Mouse (Mus musculus) stomach, postnatal 0 days (tissue): ENCODE results near the gene Vmn1r217.
"Not testable (repeated sequence)": the region's sequence is repeated elsewhere in the genome, so short reads cannot be mapped to it uniquely, and the experiment has no call there.

Source experiments
- CTCF ChIP-seq: IDR thresholded peaks from 2 replicates; pipeline ENCODE4 v1.5.1; 2016; ENCODE audit warnings: antibody characterized with exemption, low read depth, mild to moderate bottlenecking, moderate library complexity
- EP300 ChIP-seq: optimal IDR thresholded peaks from 2 replicates; pipeline ENCODE3; 2016; ENCODE audit warnings: antibody characterized with exemption

GRCm38 (mm10) chr13:23166471-23166870, 48.4 kb upstream of the Vmn1r217 start:
- not testable (repeated sequence) for TF ChIP-seq CTCF, EP300
